Mouse (Mus musculus): ENCODE measurements around the gene Ube2j2. TPM values are rescaled to one million over a fixed set of nuclear protein-coding genes. Genes with fewer than 3 reads are reported as not detected.

The Ube2j2 gene
- polyA plus RNA-seq, 1 experiment from 2014 or later: 167 TPM

- Histone ChIP-seq H3K36me3 (peaks cover 92% of the 10 kb centered on the region), H3K4me1 (no peaks in the 10 kb centered on the region), H3K9me3 (no peaks in the 10 kb centered on the region), H3K27ac (no peak overlapping the region), H3K4me3 (no peak overlapping the region), H3K27me3 (replicated peaks) (no peaks in the 10 kb centered on the region), H3K9ac (no peak overlapping the region), H3K4me2 (replicated peaks) (no peak overlapping the region)
- WGBS: 97% methylated on average over 3 of the region's 3 CpGs
- no peak for ATAC-seq (ENCODE audit: low FRiP score, low read depth)
Observed at GRCm38 (mm10) chr4:156004109-156004508, 60.5 kb downstream of the Ube2j2 start.

- no peaks in the 10 kb centered on the region for H3K9me3 ChIP-seq
- no peak overlapping the region for H3K9ac ChIP-seq
- H3K4me1 ChIP-seq: no peaks in the 10 kb centered on the region
- no peak overlapping the region for H3K4me2 ChIP-seq (replicated peaks)
- H3K27me3 ChIP-seq (replicated peaks): no peaks in the 10 kb centered on the region
- H3K27ac ChIP-seq: no peak overlapping the region
- WGBS: 94% methylated on average over 4 of the region's 4 CpGs
- H3K4me3 ChIP-seq: no peak overlapping the region
- ATAC-seq (ENCODE audit: low FRiP score, low read depth): no peak
- peaks cover 92% of the 10 kb centered on the region for H3K36me3 ChIP-seq
Observed at GRCm38 (mm10) chr4:156008369-156008768, 64.7 kb downstream of the Ube2j2 start.

Small RNA genes lying within 50 kb of the gene (microRNA-seq; reads per million reads assigned to microRNA genes)
- not detected for gene Gm22991

Other genes with a start within 250 kb of the Ube2j2 start
- 10.6 and 11.6 TPM in 2 replicates for gene Fndc10, start 249.5 kb upstream of the Ube2j2 start, polyA plus RNA-seq (2016; fragmentation: Nextera tagmentation; extraction: Ambion mirVana)
- gene Ssu72, start 239.0 kb upstream of the Ube2j2 start, polyA plus RNA-seq (2016; fragmentation: Nextera tagmentation; extraction: Ambion mirVana): 151 and 160 TPM in 2 replicates
- gene Tmem240, start 209.0 kb upstream of the Ube2j2 start, polyA plus RNA-seq (2016; fragmentation: Nextera tagmentation; extraction: Ambion mirVana): 6.2 and 6.5 TPM in 2 replicates
- gene Atad3a, start 182.7 kb upstream of the Ube2j2 start, polyA plus RNA-seq (2016; fragmentation: Nextera tagmentation; extraction: Ambion mirVana): 85.2 and 90.7 TPM in 2 replicates
- 16.6 and 17.9 TPM in 2 replicates for gene Vwa1, start 169.1 kb upstream of the Ube2j2 start, polyA plus RNA-seq (2016; fragmentation: Nextera tagmentation; extraction: Ambion mirVana)
- gene Tmem88b, start 158.0 kb upstream of the Ube2j2 start, polyA plus RNA-seq (2016; fragmentation: Nextera tagmentation; extraction: Ambion mirVana): 0.56 and 0.86 TPM in 2 replicates
- gene Ankrd65, start 153.4 kb upstream of the Ube2j2 start, polyA plus RNA-seq (2016; fragmentation: Nextera tagmentation; extraction: Ambion mirVana): not detected in 2 replicates
- 226 and 242 TPM in 2 replicates for gene Mrpl20, start 141.0 kb upstream of the Ube2j2 start, polyA plus RNA-seq (2016; fragmentation: Nextera tagmentation; extraction: Ambion mirVana)
- 203 and 204 TPM in 2 replicates for gene Ccnl2, start 131.3 kb upstream of the Ube2j2 start, polyA plus RNA-seq (2016; fragmentation: Nextera tagmentation; extraction: Ambion mirVana)
- 142 and 144 TPM in 2 replicates for gene Aurkaip1, start 112.6 kb upstream of the Ube2j2 start, polyA plus RNA-seq (2016; fragmentation: Nextera tagmentation; extraction: Ambion mirVana)
- 26.7 and 27.1 TPM in 2 replicates for gene Mxra8, start 104.2 kb upstream of the Ube2j2 start, polyA plus RNA-seq (2016; fragmentation: Nextera tagmentation; extraction: Ambion mirVana)
- 26.2 and 32.1 TPM in 2 replicates for gene Dvl1, start 96.4 kb upstream of the Ube2j2 start, polyA plus RNA-seq (2016; fragmentation: Nextera tagmentation; extraction: Ambion mirVana)
- gene Tas1r3, start 80.5 kb upstream of the Ube2j2 start, polyA plus RNA-seq (2016; fragmentation: Nextera tagmentation; extraction: Ambion mirVana): 0.28 and 0.56 TPM in 2 replicates
- 19.5 and 22.1 TPM in 2 replicates for gene Cptp, start 74.4 kb upstream of the Ube2j2 start, polyA plus RNA-seq (2016; fragmentation: Nextera tagmentation; extraction: Ambion mirVana)
- 77.0 TPM in 2 replicates for gene Ints11, start 74.3 kb upstream of the Ube2j2 start, polyA plus RNA-seq (2016; fragmentation: Nextera tagmentation; extraction: Ambion mirVana)
- 46.6 and 52.0 TPM in 2 replicates for gene Pusl1, start 52.0 kb upstream of the Ube2j2 start, polyA plus RNA-seq (2016; fragmentation: Nextera tagmentation; extraction: Ambion mirVana)
- 65.5 and 68.0 TPM in 2 replicates for gene Acap3, start 52.0 kb upstream of the Ube2j2 start, polyA plus RNA-seq (2016; fragmentation: Nextera tagmentation; extraction: Ambion mirVana)
- gene C1qtnf12, start 18.5 kb downstream of the Ube2j2 start, polyA plus RNA-seq (2016; fragmentation: Nextera tagmentation; extraction: Ambion mirVana): 17.2 and 19.0 TPM in 2 replicates
- gene B3galt6, start 48.8 kb downstream of the Ube2j2 start, polyA plus RNA-seq (2016; fragmentation: Nextera tagmentation; extraction: Ambion mirVana): 20.2 and 20.6 TPM in 2 replicates
- gene Sdf4, start 49.0 kb downstream of the Ube2j2 start, polyA plus RNA-seq (2016; fragmentation: Nextera tagmentation; extraction: Ambion mirVana): 129 and 133 TPM in 2 replicates
- gene Tnfrsf4, start 70.0 kb downstream of the Ube2j2 start, polyA plus RNA-seq (2016; fragmentation: Nextera tagmentation; extraction: Ambion mirVana): 0.52 and 0.81 TPM in 2 replicates
- 1.6 and 2.0 TPM in 2 replicates for gene Tnfrsf18, start 82.3 kb downstream of the Ube2j2 start, polyA plus RNA-seq (2016; fragmentation: Nextera tagmentation; extraction: Ambion mirVana)
- gene Ttll10, start 115.6 kb downstream of the Ube2j2 start, polyA plus RNA-seq (2016; fragmentation: Nextera tagmentation; extraction: Ambion mirVana): 0.20 TPM in 1 of 2 replicates, not detected in the other
- 42.4 and 45.6 TPM in 2 replicates for gene 9430015G10Rik, start 166.2 kb downstream of the Ube2j2 start, polyA plus RNA-seq (2016; fragmentation: Nextera tagmentation; extraction: Ambion mirVana)
- 0.52 TPM in 2 replicates for gene Rnf223, start 186.7 kb downstream of the Ube2j2 start, polyA plus RNA-seq (2016; fragmentation: Nextera tagmentation; extraction: Ambion mirVana)